Mouse (Mus musculus) embryo, embryonic 11.5 days (tissue): Measurements from ENCODE around the gene Vmn2r33.
"Not testable (repeated sequence)": the region's sequence is repeated elsewhere in the genome, so short reads cannot be mapped to it uniquely, and the experiment has no call there.

Experiments used
- DNase-seq: peaks from one replicate; pipeline ENCODE4 v3.0.0-alpha.2; 2012; ENCODE audit warnings: low read depth, low spot score

The Vmn2r33 gene

GRCm38 (mm10) chr7:7566686-7567085 is at the start of gene Vmn2r33:
Gene Vmn2r33, minus strand, starts transcription at chr7:7566786.
- DNase-seq: not testable (repeated sequence)
